Mouse (Mus musculus) thymus, postnatal 14 days (tissue): Measurements from ENCODE around the gene 1500009C09Rik.
A peak's percentile ranks its signal among the peaks of the same experiment; 100 is the strongest.

ENCODE experiments used
- DNase-seq: peaks from one replicate; pipeline ENCODE4 v3.0.0; 2021

The 1500009C09Rik gene

GRCm38 (mm10) chr15:82255944-82256383, 3.8 kb downstream of the 1500009C09Rik start:
- no peak for DNase-seq

- DNase-seq: peak; percentile 84
Observed at GRCm38 (mm10) chr15:82259510-82259909, 7.3 kb downstream of the 1500009C09Rik start.

- peak; percentile 72 for DNase-seq
Observed at GRCm38 (mm10) chr15:82266356-82266755, 14.2 kb downstream of the 1500009C09Rik start.

- no peak for DNase-seq
Observed at GRCm38 (mm10) chr15:82268185-82268584, 16.0 kb downstream of the 1500009C09Rik start.

GRCm38 (mm10) chr15:82268783-82269182, 16.6 kb downstream of the 1500009C09Rik start:
- no peak for DNase-seq

- DNase-seq: peak; percentile 62
Observed at GRCm38 (mm10) chr15:82271201-82271600, 19.0 kb downstream of the 1500009C09Rik start.

- no peak for DNase-seq
Observed at GRCm38 (mm10) chr15:82272295-82272694, 20.1 kb downstream of the 1500009C09Rik start.

GRCm38 (mm10) chr15:82274593-82274926, 22.4 kb downstream of the 1500009C09Rik start, which contains the start of gene Sept3:
TSS of gene Sept3 (plus strand) at chr15:82274893.
- no peak for DNase-seq

GRCm38 (mm10) chr15:82274927-82275901, 23.0 kb downstream of the 1500009C09Rik start:
- DNase-seq: peak; percentile 34

GRCm38 (mm10) chr15:82277591-82277990, 25.4 kb downstream of the 1500009C09Rik start:
- no peak for DNase-seq

- DNase-seq: no peak
Observed at GRCm38 (mm10) chr15:82280638-82281037, 28.4 kb downstream of the 1500009C09Rik start.

- DNase-seq: no peak
Observed at GRCm38 (mm10) chr15:82286157-82286556, 34.0 kb downstream of the 1500009C09Rik start.

- no peak for DNase-seq
Observed at GRCm38 (mm10) chr15:82290252-82290651, 38.1 kb downstream of the 1500009C09Rik start.

- DNase-seq: no peak
Observed at GRCm38 (mm10) chr15:82292851-82293250, 40.7 kb downstream of the 1500009C09Rik start.

GRCm38 (mm10) chr15:82293271-82293711, 41.1 kb downstream of the 1500009C09Rik start:
- no peak for DNase-seq

- no peak for DNase-seq
Observed at GRCm38 (mm10) chr15:82294059-82294458, 41.9 kb downstream of the 1500009C09Rik start.

GRCm38 (mm10) chr15:82298764-82299561, 46.8 kb downstream of the 1500009C09Rik start, which contains the start of gene Wbp2nl:
TSS of gene Wbp2nl (plus strand) at chr15:82298954.
- no peak for DNase-seq

- DNase-seq: no peak
Observed at GRCm38 (mm10) chr15:82307107-82307506, 54.9 kb downstream of the 1500009C09Rik start.

GRCm38 (mm10) chr15:82308416-82308815, 56.2 kb downstream of the 1500009C09Rik start:
- DNase-seq: no peak
